26 mouse cellular contexts compared by ENCODE assay signal in the genomic region with DNA sequence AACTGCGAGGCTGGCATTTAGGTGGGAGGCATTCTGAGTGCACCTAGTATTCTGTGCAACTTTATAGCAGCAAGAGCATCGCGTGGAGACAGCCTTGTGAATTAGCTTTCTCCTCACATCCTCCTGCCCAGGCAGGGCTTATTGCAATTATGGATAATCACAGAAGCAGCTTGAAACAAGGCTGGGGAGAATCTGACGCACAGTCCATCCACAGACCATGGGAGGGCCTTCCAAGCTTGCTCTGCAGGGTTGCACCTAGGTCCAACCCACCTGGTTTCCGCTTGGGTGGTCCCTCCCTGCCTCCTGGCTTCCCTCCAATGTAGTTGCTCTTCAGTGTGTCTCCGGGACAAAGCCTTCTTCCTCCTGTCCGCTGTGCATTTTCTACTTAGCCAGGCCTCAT.
DNase-seq lines count a peak whose midpoint lies in the region; ATAC-seq and TF ChIP-seq lines count a peak whose summit lies in the region.
"Had no signal": no experiment of that assay in that cellular context is flagged by ENCODE, and none has a peak within 500 bp of the region (broad histone marks: within the 10 kb centered on the region; RNA-seq: fewer than 3 reads in every experiment).

No protein-coding gene starts in this region.

- intact Hi-C loops in left cerebral cortex, postnatal 4 days (cut with DNase I) = no loop called here

- no peaks in the 10 kb centered on the region for H3K27me3 ChIP-seq in hindbrain, postnatal 0 days (ENCODE audit: insufficient read depth, low read length)
- no peaks in the 10 kb centered on the region for H3K27me3 ChIP-seq in hindbrain, embryonic 12.5 days
- H3K27me3 ChIP-seq in forebrain, embryonic 14.5 days (replicated peaks; ENCODE audit: control insufficient read depth, insufficient read depth, low read length) = no peaks in the 10 kb centered on the region
- H3K27me3 ChIP-seq in midbrain, embryonic 14.5 days (ENCODE audit: control insufficient read depth, insufficient read depth, low read length) = no peaks in the 10 kb centered on the region
- H3K27me3 ChIP-seq: embryonic facial prominence, embryonic 12.5 days; liver, embryonic 12.5 days had no signal

- no peak overlapping the region for H3K4me2 ChIP-seq in hindbrain, postnatal 0 days (ENCODE audit: low read depth, low read length)
- no peak overlapping the region for H3K4me2 ChIP-seq in hindbrain, embryonic 12.5 days (replicated peaks)
- no peak overlapping the region for H3K4me2 ChIP-seq in forebrain, embryonic 14.5 days (ENCODE audit: low read length)
- H3K4me2 ChIP-seq in midbrain, embryonic 14.5 days (ENCODE audit: low read length) = no peak overlapping the region
- H3K4me2 ChIP-seq: embryonic facial prominence, embryonic 12.5 days; heart, embryonic 11.5 days; hindbrain, embryonic 14.5 days; liver, embryonic 12.5 days had no signal

- 0 out of 2 replicates have a peak, but pooled peaks have one; percentile 27 for ATAC-seq in hindbrain, postnatal 0 days
- no peak for ATAC-seq in hindbrain, embryonic 12.5 days (ENCODE audit: low FRiP score)
- peak; percentile 67 for ATAC-seq in forebrain, embryonic 14.5 days
- no peak for ATAC-seq in midbrain, embryonic 14.5 days (ENCODE audit: low FRiP score, low TSS enrichment)
- ATAC-seq: CD4-positive, CD25-positive, alpha-beta regulatory T cell, adult 4 months; inflammation-experienced regulatory T-cells, adult 6 months; liver, embryonic 12.5 days; liver, postnatal 0 days had no signal

- TF ChIP-seq POLR2A in brain, embryonic 14.5 days (IDR thresholded peaks at IDR 0.05; ENCODE audit: borderline replicate concordance, extremely low read depth, insufficient read depth, insufficient read length, poor library complexity, severe bottlenecking) = no peak

- no peaks in the 10 kb centered on the region for H3K9me3 ChIP-seq in hindbrain, postnatal 0 days (ENCODE audit: low read length)
- no peaks in the 10 kb centered on the region for H3K9me3 ChIP-seq in hindbrain, embryonic 12.5 days (replicated peaks)
- H3K9me3 ChIP-seq in forebrain, embryonic 14.5 days (replicated peaks; ENCODE audit: control insufficient read depth, low read length) = no peaks in the 10 kb centered on the region
- no peaks in the 10 kb centered on the region for H3K9me3 ChIP-seq in midbrain, embryonic 14.5 days (ENCODE audit: control insufficient read depth, low read length)
- H3K9me3 ChIP-seq: embryonic facial prominence, embryonic 12.5 days; liver, embryonic 12.5 days had no signal

- H3K27ac ChIP-seq in hindbrain, postnatal 0 days = no peak overlapping the region
- no peak overlapping the region for H3K27ac ChIP-seq in hindbrain, embryonic 12.5 days
- H3K27ac ChIP-seq in forebrain, embryonic 14.5 days (ENCODE audit: low read depth, low read length) = no peak overlapping the region
- no peak overlapping the region for H3K27ac ChIP-seq in midbrain, embryonic 14.5 days (replicated peaks; ENCODE audit: low read depth, low read length)
- H3K27ac ChIP-seq: embryonic facial prominence, embryonic 12.5 days; hindbrain, embryonic 14.5 days; liver, embryonic 12.5 days had no signal

- H3K36me3 ChIP-seq in hindbrain, postnatal 0 days (ENCODE audit: insufficient read depth, low read length) = no peaks in the 10 kb centered on the region
- H3K36me3 ChIP-seq in hindbrain, embryonic 12.5 days = no peaks in the 10 kb centered on the region
- no peaks in the 10 kb centered on the region for H3K36me3 ChIP-seq in forebrain, embryonic 14.5 days (ENCODE audit: control insufficient read depth, insufficient read depth, low read length)
- H3K36me3 ChIP-seq in midbrain, embryonic 14.5 days (ENCODE audit: control insufficient read depth, insufficient read depth, low read length) = no peaks in the 10 kb centered on the region
- H3K36me3 ChIP-seq: embryonic facial prominence, embryonic 12.5 days; liver, embryonic 12.5 days had no signal

- TF ChIP-seq CTCF in hindbrain, postnatal 0 days (IDR thresholded peaks at IDR 0.05; ENCODE audit: low read depth) = no peak
- TF ChIP-seq CTCF in brain, embryonic 14.5 days (IDR thresholded peaks at IDR 0.05; ENCODE audit: borderline replicate concordance, extremely low read depth, insufficient read depth, insufficient read length) = no peak

- H3K4me1 ChIP-seq in hindbrain, postnatal 0 days (ENCODE audit: insufficient read depth, low read length) = peaks cover 5% of the 10 kb centered on the region; the same call in 1 of the 2 replicates
- peaks cover 18% of the 10 kb centered on the region for H3K4me1 ChIP-seq in hindbrain, embryonic 12.5 days
- peaks cover 10% of the 10 kb centered on the region; the same call in 1 of the 2 replicates for H3K4me1 ChIP-seq in forebrain, embryonic 14.5 days (ENCODE audit: control insufficient read depth, insufficient read depth, low read length)
- peaks cover 5% of the 10 kb centered on the region; the same call in 1 of the 2 replicates for H3K4me1 ChIP-seq in midbrain, embryonic 14.5 days (ENCODE audit: control insufficient read depth, insufficient read depth, low read length)

- H3K9ac ChIP-seq in hindbrain, postnatal 0 days (replicated peaks; ENCODE audit: low read length) = no peak overlapping the region
- no peak overlapping the region for H3K9ac ChIP-seq in hindbrain, embryonic 12.5 days
- no peak overlapping the region for H3K9ac ChIP-seq in forebrain, embryonic 14.5 days (ENCODE audit: low read length)
- no peak overlapping the region for H3K9ac ChIP-seq in midbrain, embryonic 14.5 days (replicated peaks; ENCODE audit: low read length)
- H3K9ac ChIP-seq: embryonic facial prominence, embryonic 12.5 days; hindbrain, embryonic 14.5 days; liver, embryonic 12.5 days; liver, postnatal 0 days had no signal

- H3K4me3 ChIP-seq in hindbrain, postnatal 0 days (ENCODE audit: low read length) = no peak overlapping the region
- no peak overlapping the region for H3K4me3 ChIP-seq in hindbrain, embryonic 12.5 days
- no peak overlapping the region for H3K4me3 ChIP-seq in forebrain, embryonic 14.5 days (ENCODE audit: low read depth, low read length)
- H3K4me3 ChIP-seq in midbrain, embryonic 14.5 days (replicated peaks; ENCODE audit: low read depth, low read length) = no peak overlapping the region
- H3K4me3 ChIP-seq: embryonic facial prominence, embryonic 12.5 days; liver, embryonic 12.5 days; megakaryocyte, embryonic 14.5 days had no signal

- WGBS in hindbrain, postnatal 0 days = 33% methylated on average over 7 of the region's 7 CpGs
- WGBS in hindbrain, embryonic 12.5 days = 56% methylated on average over 7 of the region's 7 CpGs
- 39% methylated on average over 7 of the region's 7 CpGs for WGBS in forebrain, embryonic 14.5 days
- WGBS in midbrain, embryonic 14.5 days = 50% methylated on average over 7 of the region's 7 CpGs

- DNase-seq in hindbrain, postnatal 0 days (ENCODE audit: low spot score) = peak; percentile 18
- peak; percentile 67 for DNase-seq in brain, embryonic 14.5 days (ENCODE audit: low read depth)
- DNase-seq in forebrain, embryonic 14.5 days (ENCODE audit: low spot score) = peak; percentile 33
- DNase-seq in midbrain, embryonic 14.5 days = peak; percentile 53
- no peak for DNase-seq in lung, postnatal 36 days
- DNase-seq in left cerebral cortex, postnatal 4 days = no peak
- DNase-seq in heart, adult 11 months = no peak
- DNase-seq: adrenal gland, postnatal 14 days; cerebellum, adult 11-12 months; cerebellum, postnatal 14 days; gastrocnemius, postnatal 25 days; heart, adult 18-20 months; heart, postnatal 4 days; kidney, adult 2 months; kidney, postnatal 14 days; liver, postnatal 0 days; lung, postnatal 4 days; thymus, postnatal 4 days had no signal

Comparison
In these comparisons a context has a peak if more than half of its experiments do, and no peak if none do; other contexts are left out.
1. ATAC-seq: peak in hindbrain, postnatal 0 days (single experiment) and forebrain, embryonic 14.5 days (single experiment); none in hindbrain, embryonic 12.5 days (single experiment) and midbrain, embryonic 14.5 days (single experiment).
2. DNase-seq: peak in hindbrain, postnatal 0 days (single experiment), brain, embryonic 14.5 days (single experiment), forebrain, embryonic 14.5 days (single experiment) and midbrain, embryonic 14.5 days (single experiment); none in lung, postnatal 36 days (single experiment), left cerebral cortex, postnatal 4 days (single experiment) and heart, adult 11 months (single experiment).